Mouse (Mus musculus): Measurements from ENCODE around the gene Lnp1. TPM values are rescaled to one million over a fixed set of nuclear protein-coding genes. Genes with fewer than 3 reads are reported as not detected.

Lnp1 gene
- polyA plus RNA-seq, 1 experiment from 2014 or later: not detected

Other genes with a start within 250 kb of the Lnp1 start
- 163 and 170 TPM in 2 replicates for gene Tfg, start 210.6 kb downstream of the Lnp1 start, polyA plus RNA-seq (2015; fragmentation: Nextera tagmentation; extraction: Ambion mirVana)
- not detected in 2 replicates for gene Adgrg7, start 132.2 kb downstream of the Lnp1 start, polyA plus RNA-seq (2015; fragmentation: Nextera tagmentation; extraction: Ambion mirVana)
- gene Tmem45a, start 41.9 kb downstream of the Lnp1 start, polyA plus RNA-seq (2015; fragmentation: Nextera tagmentation; extraction: Ambion mirVana): 4.1 and 5.3 TPM in 2 replicates
- gene Tmem45a2, start 143.3 kb upstream of the Lnp1 start, polyA plus RNA-seq (2015; fragmentation: Nextera tagmentation; extraction: Ambion mirVana): not detected in 2 replicates
- 63.0 and 66.3 TPM in 2 replicates for gene Tomm70a, start 193.6 kb upstream of the Lnp1 start, polyA plus RNA-seq (2015; fragmentation: Nextera tagmentation; extraction: Ambion mirVana)
- 44.9 and 60.4 TPM in 2 replicates for gene Nit2, start 239.3 kb upstream of the Lnp1 start, polyA plus RNA-seq (2015; fragmentation: Nextera tagmentation; extraction: Ambion mirVana)